Mouse (Mus musculus): ENCODE measurements at regions not wholly inside any gene's neighbourhood (a gene's known extent, or its start where the extent isn't known, plus 50 kb on each side); places are given as distances from the start of the nearest gene placed in this dataset.

DNA sequence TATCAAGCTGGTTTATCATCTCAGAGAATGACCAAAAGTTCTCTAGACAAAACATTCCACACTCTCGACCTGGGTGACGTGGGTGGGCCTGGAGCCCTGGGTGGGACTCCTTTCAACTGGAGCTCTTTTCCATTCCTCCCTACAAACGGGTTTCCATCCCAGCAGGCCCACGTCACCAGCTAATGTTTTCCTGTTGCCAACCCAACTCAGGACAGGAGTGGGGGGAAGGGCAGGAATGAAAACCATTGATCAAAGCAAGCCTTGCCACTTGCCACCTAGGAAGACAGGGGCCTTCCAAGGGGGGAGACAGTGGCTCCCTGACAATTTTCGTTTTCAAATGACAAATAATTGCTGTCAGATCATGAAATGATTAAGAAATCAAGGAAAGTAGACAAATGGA lies 224.8 kb downstream of the Rplp1 start:
- TF ChIP-seq CTCF (conservative IDR thresholded peaks at IDR 0.05; ENCODE audit: low read length) = no peak
- no peak for TF ChIP-seq POU5F1 (IDR thresholded peaks at IDR 0.05; ENCODE audit: borderline replicate concordance, low read length)
- TF ChIP-seq NANOG (IDR thresholded peaks at IDR 0.05; ENCODE audit: borderline replicate concordance, low read length) = no peak

Data from E14TG2a.4 (cell line).